Mouse (Mus musculus): ENCODE data around the gene 1810062G17Rik. TPM values are rescaled to one million over a fixed set of nuclear protein-coding genes. Genes with fewer than 3 reads are reported as not detected.

The 1810062G17Rik gene
- polyA plus RNA-seq, 1 experiment from 2014 or later, result 1.9 TPM

DNA sequence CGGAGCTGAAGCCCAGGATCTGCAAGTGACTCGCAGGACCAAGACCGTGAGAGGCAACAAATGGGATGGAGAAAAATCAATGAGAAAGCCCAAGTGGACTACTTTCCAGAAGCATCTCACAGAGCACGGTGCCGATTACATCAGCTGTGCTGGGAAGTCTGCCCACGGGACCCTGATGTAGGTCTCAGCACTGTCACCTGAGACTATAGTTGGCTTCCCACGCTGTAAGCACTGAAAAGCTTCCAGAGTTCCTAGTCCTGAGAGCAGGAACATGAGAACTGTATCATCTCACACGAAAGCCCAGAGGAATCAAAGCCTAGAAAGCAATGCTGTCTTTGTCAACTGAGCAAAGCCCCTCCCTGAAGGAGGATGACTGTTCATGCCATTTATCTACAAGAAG is 20.6 kb upstream of the 1810062G17Rik start:
- H3K36me3 ChIP-seq (ENCODE audit: insufficient read depth, low read length), result peaks cover 59% of the 10 kb centered on the region
- ATAC-seq (ENCODE audit: low FRiP score, low TSS enrichment), result no peak
- WGBS, result 88% methylated on average over 8 of the region's 8 CpGs

DNA sequence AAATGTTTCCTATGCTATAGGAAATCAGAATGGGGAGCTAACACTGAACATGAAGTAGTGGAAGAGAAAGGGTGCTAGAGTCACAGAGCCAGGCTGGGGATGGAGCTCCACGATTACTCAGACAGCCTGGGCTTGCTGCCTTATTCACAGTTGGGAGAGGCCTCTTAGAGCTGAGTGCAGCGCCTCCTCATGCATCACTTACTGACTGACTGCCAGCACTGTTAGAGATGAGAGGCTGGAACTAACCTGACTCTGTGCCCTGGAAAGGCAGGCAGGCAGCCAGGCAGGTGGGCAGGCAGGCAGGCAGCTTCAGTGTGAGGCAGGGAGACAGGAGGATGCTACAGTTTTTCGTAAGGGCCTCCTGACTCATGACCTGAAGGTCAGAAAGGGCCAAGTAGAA is 20.2 kb upstream of the 1810062G17Rik start:
- Histone ChIP-seq H3K27ac (ENCODE audit: low read length) (no peak overlapping the region), H3K4me3 (ENCODE audit: low read length) (no peak overlapping the region), H3K27me3 (ENCODE audit: insufficient read depth, low read length) (no peaks in the 10 kb centered on the region), H3K4me2 (replicated peaks; ENCODE audit: low read depth, low read length) (no peak overlapping the region), H3K36me3 (ENCODE audit: insufficient read depth, low read length) (peaks cover 57% of the 10 kb centered on the region), H3K9me3 (ENCODE audit: low read length) (no peaks in the 10 kb centered on the region), H3K4me1 (ENCODE audit: insufficient read depth, low read length) (no peaks in the 10 kb centered on the region), H3K9ac (replicated peaks; ENCODE audit: low read length) (no peak overlapping the region)
- ATAC-seq (ENCODE audit: low FRiP score, low TSS enrichment), result no peak
- 75% methylated on average over 3 of the region's 3 CpGs for WGBS

More for the DNA sequence above, 20.6 kb upstream of the 1810062G17Rik start:
- no peaks in the 10 kb centered on the region for H3K27me3 ChIP-seq (ENCODE audit: insufficient read depth, low read length)
- no peaks in the 10 kb centered on the region for H3K4me1 ChIP-seq (ENCODE audit: insufficient read depth, low read length)
- H3K27ac ChIP-seq (ENCODE audit: low read length), result no peak overlapping the region
- no peak overlapping the region for H3K4me3 ChIP-seq (ENCODE audit: low read length)
- H3K4me2 ChIP-seq (replicated peaks; ENCODE audit: low read depth, low read length), result no peak overlapping the region
- no peaks in the 10 kb centered on the region for H3K9me3 ChIP-seq (ENCODE audit: low read length)
- no peak overlapping the region for H3K9ac ChIP-seq (replicated peaks; ENCODE audit: low read length)

DNA sequence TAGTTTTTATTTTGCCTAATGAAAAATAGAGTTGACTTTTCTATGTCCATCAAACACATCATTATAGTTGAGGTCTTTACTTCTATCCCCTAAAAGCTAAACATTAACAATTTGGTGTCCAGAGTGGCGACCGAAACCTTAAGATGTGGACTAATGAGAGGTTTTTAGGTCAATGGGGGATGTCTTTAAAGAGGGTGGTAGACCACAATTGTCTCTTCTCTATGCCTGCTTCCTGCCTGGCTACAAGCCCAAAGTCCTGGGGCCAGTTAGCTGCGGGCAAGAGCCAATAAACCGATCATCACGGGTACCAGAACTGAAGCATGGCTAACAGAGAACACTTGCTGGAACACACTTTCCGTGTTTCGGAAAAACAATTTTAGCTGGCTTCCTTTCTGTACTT is 15.0 kb upstream of the 1810062G17Rik start:
- peaks cover 57% of the 10 kb centered on the region for H3K36me3 ChIP-seq (ENCODE audit: insufficient read depth, low read length)
- no peaks in the 10 kb centered on the region for H3K27me3 ChIP-seq (ENCODE audit: insufficient read depth, low read length)
- H3K4me2 ChIP-seq (replicated peaks; ENCODE audit: low read depth, low read length), result no peak overlapping the region
- WGBS, result 85% methylated on average over 7 of the region's 7 CpGs
- H3K9me3 ChIP-seq (ENCODE audit: low read length), result no peaks in the 10 kb centered on the region
- ATAC-seq (ENCODE audit: low FRiP score, low TSS enrichment), result no peak
- no peak overlapping the region for H3K9ac ChIP-seq (replicated peaks; ENCODE audit: low read length)
- no peak overlapping the region for H3K4me3 ChIP-seq (ENCODE audit: low read length)
- H3K4me1 ChIP-seq (ENCODE audit: insufficient read depth, low read length), result no peaks in the 10 kb centered on the region
- H3K27ac ChIP-seq (ENCODE audit: low read length), result no peak overlapping the region

DNA sequence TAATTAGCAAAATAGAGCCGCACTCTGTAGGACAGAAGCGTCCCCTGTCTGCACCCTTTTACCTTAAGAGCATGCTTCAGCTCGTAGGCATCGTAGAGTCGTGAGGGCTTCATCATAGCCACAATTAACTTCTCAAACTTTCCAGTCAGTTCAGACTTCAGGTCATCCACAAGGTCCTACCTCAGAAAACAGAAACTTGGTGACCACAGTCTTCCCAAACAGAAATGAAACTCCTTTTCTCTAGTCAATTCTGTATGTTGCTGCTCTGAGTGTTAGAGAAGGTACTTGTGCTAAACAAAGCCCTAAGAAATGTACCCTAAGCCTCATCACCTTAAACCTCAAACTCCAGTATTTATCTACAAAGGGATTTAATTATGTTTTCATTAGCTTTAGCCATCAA is 13.9 kb upstream of the 1810062G17Rik start:
- 86% methylated on average over 5 of the region's 5 CpGs for WGBS

DNA sequence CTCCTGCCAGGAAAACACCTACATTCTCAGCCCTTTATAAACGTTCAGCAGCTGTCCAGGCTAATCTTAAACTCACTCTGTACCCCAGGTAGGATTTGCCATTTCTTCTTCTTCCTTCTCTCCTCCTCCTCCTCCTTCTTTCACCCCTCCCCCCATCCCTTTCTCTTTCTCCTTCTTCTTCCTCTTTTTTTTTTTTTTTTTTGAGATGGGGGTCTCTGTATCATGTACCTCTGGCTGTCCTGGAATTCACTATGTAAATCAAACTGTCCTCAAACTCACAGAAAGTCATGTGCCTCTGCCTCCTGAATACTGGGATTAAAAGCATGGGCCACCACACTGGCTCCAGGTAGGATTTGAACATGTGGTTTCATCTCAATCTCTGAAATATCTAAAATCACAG is 13.4 kb upstream of the 1810062G17Rik start:
- H3K4me1 ChIP-seq (ENCODE audit: insufficient read depth, low read length), result no peaks in the 10 kb centered on the region
- H3K4me2 ChIP-seq (replicated peaks; ENCODE audit: low read depth, low read length), result no peak overlapping the region
- H3K36me3 ChIP-seq (ENCODE audit: insufficient read depth, low read length), result peaks cover 47% of the 10 kb centered on the region
- H3K4me3 ChIP-seq (ENCODE audit: low read length), result no peak overlapping the region
- ATAC-seq (ENCODE audit: low FRiP score, low TSS enrichment), result no peak
- H3K9me3 ChIP-seq (ENCODE audit: low read length), result no peaks in the 10 kb centered on the region
- no peak overlapping the region for H3K9ac ChIP-seq (replicated peaks; ENCODE audit: low read length)
- no peak overlapping the region for H3K27ac ChIP-seq (ENCODE audit: low read length)
- WGBS, result 13% methylated on average over 1 of the region's 1 CpGs
- H3K27me3 ChIP-seq (ENCODE audit: insufficient read depth, low read length), result no peaks in the 10 kb centered on the region

More for the DNA sequence above, 13.9 kb upstream of the 1810062G17Rik start:
- no peaks in the 10 kb centered on the region for H3K27me3 ChIP-seq (ENCODE audit: insufficient read depth, low read length)
- H3K9me3 ChIP-seq (ENCODE audit: low read length), result no peaks in the 10 kb centered on the region
- no peak for ATAC-seq (ENCODE audit: low FRiP score, low TSS enrichment)
- H3K9ac ChIP-seq (replicated peaks; ENCODE audit: low read length), result no peak overlapping the region
- no peak overlapping the region for H3K4me3 ChIP-seq (ENCODE audit: low read length)
- no peaks in the 10 kb centered on the region for H3K4me1 ChIP-seq (ENCODE audit: insufficient read depth, low read length)
- no peak overlapping the region for H3K4me2 ChIP-seq (replicated peaks; ENCODE audit: low read depth, low read length)
- no peak overlapping the region for H3K27ac ChIP-seq (ENCODE audit: low read length)
- peaks cover 52% of the 10 kb centered on the region for H3K36me3 ChIP-seq (ENCODE audit: insufficient read depth, low read length)

DNA sequence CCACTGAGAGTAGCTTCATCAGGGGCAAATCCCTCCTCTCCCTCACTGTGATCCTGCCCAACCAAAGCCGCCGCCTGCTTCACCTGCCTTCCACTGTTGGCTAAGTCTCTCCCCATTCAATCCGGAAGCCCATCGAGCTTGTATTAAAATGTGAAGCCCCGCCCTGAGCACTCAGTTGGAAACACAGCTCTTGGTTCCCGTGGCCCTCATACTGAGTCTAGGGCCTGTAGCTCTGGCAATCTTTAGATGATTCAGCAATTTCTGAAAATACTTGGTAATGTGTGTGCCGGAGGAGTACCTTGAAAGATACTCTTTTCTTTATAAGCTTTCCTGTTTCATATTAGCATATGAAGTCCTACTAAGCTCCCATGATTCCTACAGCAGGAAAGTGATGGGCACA is 10.2 kb upstream of the 1810062G17Rik start:
- ATAC-seq (ENCODE audit: low FRiP score, low TSS enrichment), result no peak
- Histone ChIP-seq H3K9ac (replicated peaks; ENCODE audit: low read length) (no peak overlapping the region), H3K9me3 (ENCODE audit: low read length) (no peaks in the 10 kb centered on the region), H3K4me3 (ENCODE audit: low read length) (no peak overlapping the region), H3K4me1 (ENCODE audit: insufficient read depth, low read length) (0 out of 2 replicates have a peak, but pooled peaks cover 2% of the 10 kb centered on the region), H3K4me2 (replicated peaks; ENCODE audit: low read depth, low read length) (no peak overlapping the region), H3K36me3 (ENCODE audit: insufficient read depth, low read length) (peaks cover 27% of the 10 kb centered on the region; the same call in 1 of the 2 replicates), H3K27me3 (ENCODE audit: insufficient read depth, low read length) (no peaks in the 10 kb centered on the region), H3K27ac (ENCODE audit: low read length) (no peak overlapping the region)
- 66% methylated on average over 7 of the region's 7 CpGs for WGBS

DNA sequence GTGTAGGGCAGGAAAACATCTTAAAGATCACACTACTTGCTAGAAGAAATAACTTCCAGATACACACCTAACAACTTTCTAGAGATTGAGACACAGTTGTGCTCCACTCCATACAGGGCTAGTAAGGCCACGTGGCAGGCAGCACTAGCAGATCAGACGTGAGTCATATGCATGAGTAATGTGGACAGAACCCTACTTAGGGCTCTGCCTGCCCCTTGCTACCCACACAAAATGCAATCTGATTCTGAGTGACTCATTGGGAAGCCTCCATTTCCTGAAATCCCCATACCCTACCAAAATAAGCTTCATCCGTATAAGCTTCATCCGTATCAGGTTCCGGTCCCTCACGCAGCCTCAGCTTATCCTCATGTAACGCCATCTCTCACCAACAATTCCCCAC is 8.1 kb upstream of the 1810062G17Rik start:
- no peaks in the 10 kb centered on the region for H3K27me3 ChIP-seq (ENCODE audit: insufficient read depth, low read length)
- no peak overlapping the region for H3K4me3 ChIP-seq (ENCODE audit: low read length)
- no peaks in the 10 kb centered on the region for H3K9me3 ChIP-seq (ENCODE audit: low read length)
- H3K4me2 ChIP-seq (replicated peaks; ENCODE audit: low read depth, low read length), result no peak overlapping the region
- no peak for ATAC-seq (ENCODE audit: low FRiP score, low TSS enrichment)
- H3K36me3 ChIP-seq (ENCODE audit: insufficient read depth, low read length), result peaks cover 9% of the 10 kb centered on the region; the same call in 1 of the 2 replicates
- no peak overlapping the region for H3K27ac ChIP-seq (ENCODE audit: low read length)
- peaks cover 9% of the 10 kb centered on the region; the same call in 1 of the 2 replicates for H3K4me1 ChIP-seq (ENCODE audit: insufficient read depth, low read length)
- H3K9ac ChIP-seq (replicated peaks; ENCODE audit: low read length), result no peak overlapping the region
- WGBS, result 87% methylated on average over 7 of the region's 7 CpGs

DNA sequence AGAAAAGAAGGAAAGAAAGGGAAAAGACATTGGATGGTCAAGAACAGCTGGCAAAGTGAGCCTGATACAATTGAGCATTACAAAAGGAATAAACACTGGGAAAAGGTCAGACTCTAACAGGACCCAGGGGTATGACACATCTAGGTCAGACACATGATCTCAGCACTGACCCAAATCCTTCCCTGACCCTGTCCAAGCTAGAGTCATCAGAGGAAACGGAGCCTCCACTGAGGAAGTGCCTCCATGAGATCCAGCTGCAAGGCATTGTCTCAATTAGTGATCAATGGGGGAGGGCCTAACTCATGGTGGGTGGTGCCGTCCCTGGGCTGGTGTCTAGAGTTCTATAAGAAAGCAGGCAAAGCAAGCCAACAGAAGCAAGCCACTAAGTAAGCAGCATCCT is 6.9 kb upstream of the 1810062G17Rik start:
- ATAC-seq (ENCODE audit: low FRiP score, low TSS enrichment), result no peak
- no peak overlapping the region for H3K9ac ChIP-seq (replicated peaks; ENCODE audit: low read length)
- peaks cover 9% of the 10 kb centered on the region; the same call in 1 of the 2 replicates for H3K4me1 ChIP-seq (ENCODE audit: insufficient read depth, low read length)
- H3K9me3 ChIP-seq (ENCODE audit: low read length), result no peaks in the 10 kb centered on the region
- no peak overlapping the region for H3K27ac ChIP-seq (ENCODE audit: low read length)
- H3K36me3 ChIP-seq (ENCODE audit: insufficient read depth, low read length), result no peaks in the 10 kb centered on the region
- no peak overlapping the region for H3K4me3 ChIP-seq (ENCODE audit: low read length)
- H3K27me3 ChIP-seq (ENCODE audit: insufficient read depth, low read length), result no peaks in the 10 kb centered on the region
- WGBS, result 45% methylated on average over 2 of the region's 2 CpGs
- no peak overlapping the region for H3K4me2 ChIP-seq (replicated peaks; ENCODE audit: low read depth, low read length)

DNA sequence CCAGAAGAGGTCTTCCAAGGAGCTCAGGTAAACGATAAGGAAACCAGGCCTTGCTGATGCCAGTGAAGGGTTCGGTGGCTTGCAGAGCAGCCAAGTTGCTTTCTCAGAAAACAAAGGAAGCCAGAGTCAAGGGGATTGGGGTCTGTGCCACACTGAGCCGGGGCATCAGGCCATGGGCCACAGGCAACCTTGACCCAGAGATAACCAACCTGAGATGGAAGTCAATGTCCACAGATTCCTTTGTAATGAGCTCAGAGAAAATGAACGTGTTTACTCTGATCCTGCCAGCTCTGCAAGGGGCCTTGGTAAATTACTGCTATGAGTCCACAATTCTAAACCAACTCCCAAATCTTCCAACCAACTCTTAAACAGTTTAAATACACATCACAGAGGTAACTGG is 3.9 kb upstream of the 1810062G17Rik start:
- Histone ChIP-seq H3K27ac (ENCODE audit: low read length) (no peak overlapping the region), H3K4me3 (ENCODE audit: low read length) (no peak overlapping the region), H3K4me1 (ENCODE audit: insufficient read depth, low read length) (peaks cover 20% of the 10 kb centered on the region; the same call in 1 of the 2 replicates), H3K27me3 (ENCODE audit: insufficient read depth, low read length) (no peaks in the 10 kb centered on the region), H3K4me2 (replicated peaks; ENCODE audit: low read depth, low read length) (no peak overlapping the region), H3K9ac (replicated peaks; ENCODE audit: low read length) (no peak overlapping the region), H3K36me3 (ENCODE audit: insufficient read depth, low read length) (no peaks in the 10 kb centered on the region), H3K9me3 (ENCODE audit: low read length) (no peaks in the 10 kb centered on the region)
- 67% methylated on average over 4 of the region's 4 CpGs for WGBS
- ATAC-seq (ENCODE audit: low FRiP score, low TSS enrichment), result no peak

DNA sequence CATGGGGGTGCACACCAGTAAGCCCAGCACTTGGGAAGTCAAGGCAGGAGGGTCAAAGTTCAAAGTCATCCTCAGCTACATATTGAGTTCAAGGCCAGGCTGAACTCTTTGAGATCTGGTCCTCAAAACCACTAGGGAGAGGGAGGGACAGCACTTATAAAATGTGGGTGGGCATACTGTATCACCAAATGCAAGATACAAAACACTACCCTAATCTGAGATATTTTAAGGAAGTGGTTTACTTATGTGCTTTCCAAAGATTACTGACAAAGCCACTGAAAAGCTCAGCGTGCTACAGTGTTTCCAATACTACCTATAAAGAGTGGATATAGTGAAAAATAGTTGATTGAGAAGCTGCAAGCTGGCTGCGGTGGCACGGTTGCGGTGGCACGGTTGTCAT is 2.5 kb upstream of the 1810062G17Rik start:
- Histone ChIP-seq H3K4me1 (ENCODE audit: insufficient read depth, low read length) (peaks cover 20% of the 10 kb centered on the region; the same call in 1 of the 2 replicates), H3K4me3 (ENCODE audit: low read length) (no peak overlapping the region), H3K4me2 (replicated peaks; ENCODE audit: low read depth, low read length) (no peak overlapping the region), H3K27me3 (ENCODE audit: insufficient read depth, low read length) (no peaks in the 10 kb centered on the region), H3K27ac (ENCODE audit: low read length) (no peak overlapping the region), H3K36me3 (ENCODE audit: insufficient read depth, low read length) (no peaks in the 10 kb centered on the region), H3K9ac (replicated peaks; ENCODE audit: low read length) (no peak overlapping the region), H3K9me3 (ENCODE audit: low read length) (no peaks in the 10 kb centered on the region)
- WGBS, result 90% methylated on average over 5 of the region's 5 CpGs
- ATAC-seq (ENCODE audit: low FRiP score, low TSS enrichment), result no peak
